Mouse (Mus musculus): ENCODE measurements at regions not wholly inside any gene's neighbourhood (a gene's known extent, or its start where the extent isn't known, plus 50 kb on each side); places are given as distances from the start of the nearest gene placed in this dataset.

DNA sequence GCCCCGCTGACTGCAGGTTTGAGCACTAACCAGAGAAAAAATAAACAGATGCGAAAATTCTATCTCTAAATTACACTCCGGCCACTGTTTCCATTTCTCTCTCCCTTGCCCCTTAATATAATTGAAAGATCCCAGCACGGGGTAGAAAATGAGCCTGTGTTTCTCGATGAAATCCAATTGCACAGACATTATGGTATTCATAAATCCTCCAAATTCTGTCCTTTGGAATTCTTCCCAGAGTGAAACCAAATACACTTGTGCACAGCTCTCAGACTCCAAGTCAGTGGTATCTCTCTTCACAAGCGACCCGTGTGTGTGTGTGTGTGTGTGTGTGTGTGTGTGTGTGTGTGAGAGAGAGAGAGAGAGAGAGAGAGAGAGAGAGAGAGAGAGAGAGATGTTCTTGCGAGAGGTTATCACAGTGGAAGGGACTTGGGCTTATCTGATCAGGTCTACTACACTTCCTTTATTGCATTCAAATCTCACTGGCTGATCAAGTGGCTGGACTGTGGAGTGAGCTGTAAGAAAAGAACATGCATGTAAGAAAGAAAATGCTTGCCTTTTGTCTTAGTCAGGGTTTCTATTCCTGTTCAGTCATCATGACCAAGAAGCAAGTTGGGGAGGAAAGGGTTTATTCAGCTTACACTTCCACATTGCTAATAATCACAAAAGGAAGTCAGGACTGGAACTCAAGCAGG lies 529.6 kb upstream of the Gm19410 start:
- TF ChIP-seq POLR2A (IDR thresholded peaks at IDR 0.05; ENCODE audit: low read depth, low read length): no peak
- TF ChIP-seq CTCF (IDR thresholded peaks at IDR 0.05; ENCODE audit: extremely low read depth, insufficient read length, insufficient replicate concordance, low read depth, low read length): no peak
